29 mouse cellular contexts compared by ENCODE assay signal in the genomic region with DNA sequence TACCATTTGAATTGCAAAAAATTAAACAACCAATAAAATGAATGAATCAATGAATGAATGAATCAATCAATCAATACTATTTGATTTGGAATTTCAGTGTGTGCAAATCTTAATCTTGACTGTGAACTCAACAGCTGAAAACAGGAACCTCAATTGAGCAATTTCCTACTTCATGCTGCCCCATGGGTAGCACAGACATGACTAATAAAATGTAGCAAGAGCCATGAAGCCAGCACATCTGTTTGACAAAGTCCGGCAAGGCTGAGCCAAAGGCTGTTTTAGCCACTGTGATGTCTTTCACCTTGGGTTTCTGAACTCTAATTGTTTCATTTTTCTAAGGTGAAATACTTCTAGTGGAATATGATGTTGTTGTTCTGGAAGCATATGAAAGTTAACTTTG. TPM values are rescaled to one million over a fixed set of nuclear protein-coding genes. Genes with fewer than 3 reads are reported as not detected.
"Had no signal": no experiment of that assay in that cellular context is flagged by ENCODE, and none has a peak within 500 bp of the region (broad histone marks: within the 10 kb centered on the region; RNA-seq: fewer than 3 reads in every experiment).

No protein-coding gene starts in this region.

- H3K4me3 ChIP-seq: limb, embryonic 10.5 days; limb, embryonic 13.5 days; liver, embryonic 12.5 days; liver, embryonic 15.5 days; megakaryocyte, embryonic 14.5 days; midbrain, embryonic 10.5 days; midbrain, embryonic 13.5 days had no signal

- H3K9me3 ChIP-seq: limb, embryonic 10.5 days; liver, embryonic 15.5 days had no signal

- DNase-seq: kidney, adult 18-20 months; kidney, adult 9 months; kidney, postnatal 14 days; kidney, postnatal 4 days; liver; lung, adult 2 months; right cerebral cortex, adult 18-20 months; right cerebral cortex, postnatal 14 days; right cerebral cortex, postnatal 4 days; thymus, adult 2 months; thymus, postnatal 14 days; thymus, postnatal 4 days had no signal

- ATAC-seq: intestine, embryonic 16.5 days; liver, embryonic 12.5 days; midbrain, embryonic 13.5 days; midbrain, embryonic 16.5 days had no signal

- H3K27ac ChIP-seq: limb, embryonic 10.5 days; limb, embryonic 13.5 days; liver, embryonic 12.5 days; liver, embryonic 15.5 days; midbrain, embryonic 10.5 days; midbrain, embryonic 13.5 days; stomach, postnatal 0 days had no signal

- H3K9ac ChIP-seq: limb, embryonic 13.5 days; liver, embryonic 12.5 days; liver, embryonic 15.5 days; midbrain, embryonic 13.5 days had no signal

- H3K4me1 ChIP-seq: limb, embryonic 10.5 days; limb, embryonic 13.5 days; liver, embryonic 12.5 days; liver, embryonic 15.5 days; megakaryocyte, embryonic 14.5 days; midbrain, embryonic 10.5 days; midbrain, embryonic 13.5 days had no signal

- H3K27me3 ChIP-seq: limb, embryonic 13.5 days; liver, embryonic 12.5 days; liver, embryonic 15.5 days; megakaryocyte, embryonic 14.5 days; midbrain, embryonic 13.5 days had no signal

- H3K4me2 ChIP-seq: limb, embryonic 13.5 days; liver, embryonic 12.5 days; liver, embryonic 15.5 days; midbrain, embryonic 13.5 days had no signal

- H3K36me3 ChIP-seq: limb, embryonic 10.5 days; limb, embryonic 13.5 days; liver, embryonic 12.5 days; liver, embryonic 15.5 days; midbrain, embryonic 10.5 days; midbrain, embryonic 13.5 days had no signal

RNA-seq across cellular contexts. Expression of a gene that starts 1.6 kb away (rescaled TPM):
- total RNA-seq: layer of hippocampus, adult 18-20 months; layer of hippocampus, postnatal 14 days; left cerebral cortex, adult 8-10 months; left cerebral cortex, postnatal 14 days had no signal
- polyA plus RNA-seq: limb, embryonic 10.5 days; liver, embryonic 12.5 days; midbrain, embryonic 10.5 days; midbrain, embryonic 13.5 days; midbrain, embryonic 16.5 days; neural tube, embryonic 11.5 days; neural tube, embryonic 14.5 days; stomach, embryonic 14.5 days had no signal
